Mouse (Mus musculus): ENCODE results near the gene G6pc.
A peak's percentile ranks its signal among the peaks of the same experiment; 100 is the strongest.
"Not testable (repeated sequence)": the region's sequence is repeated elsewhere in the genome, so short reads cannot be mapped to it uniquely, and the experiment has no call there.

The G6pc gene

DNA sequence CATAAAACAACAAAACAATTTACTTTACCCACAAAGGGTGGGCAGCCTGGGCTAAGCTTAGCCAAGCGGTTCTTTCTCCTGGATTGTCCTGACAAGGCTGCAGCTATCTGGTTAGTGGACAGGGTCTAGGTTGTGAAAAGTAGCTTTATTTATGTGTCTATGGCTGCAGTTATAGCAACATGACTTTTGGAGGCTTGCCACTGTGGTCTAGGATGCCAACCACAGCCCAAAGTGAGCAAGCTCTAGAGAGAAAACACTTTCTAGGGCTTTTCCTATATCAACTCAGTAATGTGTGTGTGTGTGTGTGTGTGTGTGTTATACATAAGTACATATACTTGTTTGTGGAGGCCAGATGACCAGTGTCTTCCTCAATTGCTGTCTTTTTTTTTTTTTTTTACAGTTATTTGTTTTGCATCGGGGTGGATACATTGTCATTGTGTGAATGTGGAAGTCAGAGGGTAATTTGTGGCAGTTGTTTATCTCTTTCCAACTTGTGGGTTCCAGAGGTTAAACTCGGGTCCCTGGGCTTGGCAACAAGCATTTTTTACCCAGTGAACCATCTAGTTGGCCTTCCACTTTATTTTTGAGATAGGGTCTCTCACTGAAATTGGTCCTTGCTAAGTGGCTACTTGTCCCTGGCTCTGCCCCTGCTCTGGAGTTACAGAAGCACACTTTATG lies 9.7 kb upstream of the G6pc start:
- DNase-seq = no peak

- DNase-seq = no peak
Measured at GRCm38 (mm10) chr11:101359776-101360175, 7.6 kb upstream of the G6pc start.

GRCm38 (mm10) chr11:101360651-101361113 lies 6.7 kb upstream of the G6pc start:
- DNase-seq = peak; percentile 27

GRCm38 (mm10) chr11:101364531-101364931 lies 2.8 kb upstream of the G6pc start:
- no peak for DNase-seq

DNA sequence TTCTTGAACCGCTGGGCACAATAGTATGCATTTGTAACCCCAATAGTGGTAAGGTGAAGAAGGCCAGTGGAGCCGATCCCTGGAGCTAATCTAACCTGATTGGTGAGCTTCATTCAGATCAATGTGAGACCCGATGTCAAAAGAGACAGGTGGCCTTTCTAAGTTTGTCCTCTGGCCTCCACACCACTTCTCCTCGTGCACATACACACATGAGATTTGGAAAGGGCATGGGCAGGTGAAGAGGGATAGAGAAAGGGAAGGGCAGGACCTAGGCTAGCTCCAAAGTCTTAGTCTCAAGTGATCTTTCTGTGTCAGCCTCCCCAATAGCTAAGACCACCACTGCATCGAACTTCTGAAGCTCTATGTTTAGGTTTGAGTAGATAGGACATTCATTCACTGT lies 2.8 kb downstream of the G6pc start:
- DNase-seq = no peak

DNA sequence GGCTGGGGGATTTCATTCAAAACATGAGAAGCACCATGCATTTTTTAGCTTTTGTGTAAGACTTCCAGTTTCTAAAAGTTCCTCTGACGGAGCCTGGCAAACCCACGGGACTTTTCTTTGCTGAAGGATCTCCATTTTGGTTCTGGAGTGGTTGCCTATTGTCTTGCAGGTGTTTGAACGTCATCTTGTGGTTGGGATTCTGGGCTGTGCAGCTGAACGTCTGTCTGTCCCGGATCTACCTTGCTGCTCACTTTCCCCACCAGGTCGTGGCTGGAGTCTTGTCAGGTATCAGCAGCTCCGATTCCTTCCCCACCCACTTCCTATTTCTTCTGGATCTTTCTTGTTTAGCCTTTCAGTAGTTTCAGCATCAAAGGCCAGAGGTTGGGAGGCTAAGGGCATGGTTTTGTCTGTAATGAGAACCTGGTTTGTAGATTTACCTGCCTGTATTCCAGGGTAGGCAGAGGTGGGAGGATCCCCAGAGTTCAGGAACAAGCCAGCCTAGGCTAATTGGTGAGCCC lies 7.1 kb downstream of the G6pc start:
- DNase-seq = no peak

DNA sequence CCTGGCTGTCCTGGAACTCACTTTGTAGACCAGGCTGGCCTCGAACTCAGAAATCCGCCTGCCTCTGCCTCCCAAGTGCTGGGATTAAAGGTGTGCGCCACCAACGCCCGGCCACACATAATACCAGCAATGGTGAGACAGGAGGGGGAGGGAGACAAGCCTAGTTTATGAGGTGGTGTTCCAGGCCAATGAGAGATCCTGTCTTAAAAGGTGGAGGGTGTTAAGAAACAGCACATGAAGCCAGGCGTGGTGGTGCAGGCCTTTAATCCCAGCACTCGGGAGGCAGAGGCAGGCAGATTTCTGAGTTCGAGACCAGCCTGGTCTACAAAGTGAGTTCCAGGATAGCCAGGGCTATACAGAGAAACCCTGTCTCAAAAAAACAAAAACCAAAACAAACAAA lies 10.8 kb downstream of the G6pc start:
- not testable (repeated sequence) for DNase-seq

DNA sequence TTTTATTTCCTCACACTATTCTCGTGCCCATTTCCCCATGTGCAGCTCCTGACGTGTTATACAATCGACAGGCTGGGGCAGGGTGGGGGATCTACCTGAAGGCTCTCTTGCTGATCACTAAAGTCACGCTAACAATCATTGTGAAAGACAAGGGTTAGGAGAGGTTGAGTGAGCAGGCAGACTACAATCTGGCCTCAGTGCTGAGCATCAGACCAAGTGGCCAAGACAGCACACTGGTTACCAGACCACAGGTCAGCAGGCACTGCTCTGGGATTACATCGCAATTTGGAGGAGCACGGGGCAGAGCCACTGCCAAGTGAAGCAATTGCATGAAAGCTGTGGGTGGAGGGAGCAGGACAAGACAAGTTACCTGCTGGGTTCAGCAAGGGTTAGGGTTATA lies 11.6 kb downstream of the G6pc start:
- DNase-seq = no peak

DNA sequence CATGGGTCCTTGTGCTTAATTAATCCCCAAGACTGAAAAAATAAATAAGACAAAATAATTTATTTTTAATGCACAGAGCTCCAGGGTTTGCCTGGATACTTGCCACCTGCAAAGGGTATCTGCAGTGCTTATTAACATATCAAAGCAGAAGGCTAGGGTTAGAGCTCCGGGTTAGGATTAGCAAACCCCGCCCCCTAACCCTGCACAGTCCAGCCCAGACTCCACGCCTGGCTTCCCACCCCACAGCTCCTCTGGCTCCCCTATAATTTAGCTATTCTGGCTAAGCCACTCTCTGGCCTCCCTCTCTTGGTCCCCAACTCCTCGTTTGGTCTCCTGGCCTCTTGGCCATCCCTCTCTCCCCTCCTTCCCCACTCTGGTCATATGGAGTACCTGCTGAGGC lies 14.5 kb downstream of the G6pc start:
- no peak for DNase-seq

GRCm38 (mm10) chr11:101395110-101395509 lies 27.7 kb downstream of the G6pc start:
- DNase-seq = peak; percentile 85

- DNase-seq = no peak
Measured at GRCm38 (mm10) chr11:101415306-101415705, 47.9 kb downstream of the G6pc start.

DNA sequence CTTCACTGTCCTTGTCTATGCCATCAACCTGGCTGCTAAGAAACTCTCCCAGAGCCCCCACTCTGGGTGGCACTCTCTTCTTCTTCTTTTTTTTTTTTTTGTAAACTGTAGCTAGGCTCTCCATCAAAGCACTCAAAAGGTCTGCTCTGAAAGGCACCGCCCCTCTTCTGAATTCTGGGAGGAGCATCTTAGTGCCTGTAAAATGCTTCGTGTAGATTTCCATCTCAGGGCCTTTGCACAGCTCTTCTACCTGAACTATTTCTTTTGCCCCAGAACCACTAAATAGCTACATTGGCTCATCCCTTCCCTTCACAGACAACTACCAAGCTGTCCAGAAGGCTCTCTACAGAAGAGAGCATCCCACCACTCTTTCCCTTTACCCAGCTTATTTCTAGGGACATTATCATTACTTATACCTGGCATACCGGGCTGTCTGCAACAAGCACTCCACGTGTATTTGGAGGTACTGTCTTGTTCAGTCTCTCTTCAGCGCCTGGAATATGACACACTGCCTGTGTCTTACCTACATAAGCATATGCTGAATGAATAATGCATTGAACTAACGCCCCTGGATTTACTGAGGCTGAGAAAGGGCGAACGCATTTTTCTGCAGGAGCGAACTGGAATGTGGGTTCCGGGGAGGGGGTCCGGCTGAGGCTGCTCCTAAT lies 49.2 kb downstream of the G6pc start:
- peak; percentile 32 for DNase-seq

DNA sequence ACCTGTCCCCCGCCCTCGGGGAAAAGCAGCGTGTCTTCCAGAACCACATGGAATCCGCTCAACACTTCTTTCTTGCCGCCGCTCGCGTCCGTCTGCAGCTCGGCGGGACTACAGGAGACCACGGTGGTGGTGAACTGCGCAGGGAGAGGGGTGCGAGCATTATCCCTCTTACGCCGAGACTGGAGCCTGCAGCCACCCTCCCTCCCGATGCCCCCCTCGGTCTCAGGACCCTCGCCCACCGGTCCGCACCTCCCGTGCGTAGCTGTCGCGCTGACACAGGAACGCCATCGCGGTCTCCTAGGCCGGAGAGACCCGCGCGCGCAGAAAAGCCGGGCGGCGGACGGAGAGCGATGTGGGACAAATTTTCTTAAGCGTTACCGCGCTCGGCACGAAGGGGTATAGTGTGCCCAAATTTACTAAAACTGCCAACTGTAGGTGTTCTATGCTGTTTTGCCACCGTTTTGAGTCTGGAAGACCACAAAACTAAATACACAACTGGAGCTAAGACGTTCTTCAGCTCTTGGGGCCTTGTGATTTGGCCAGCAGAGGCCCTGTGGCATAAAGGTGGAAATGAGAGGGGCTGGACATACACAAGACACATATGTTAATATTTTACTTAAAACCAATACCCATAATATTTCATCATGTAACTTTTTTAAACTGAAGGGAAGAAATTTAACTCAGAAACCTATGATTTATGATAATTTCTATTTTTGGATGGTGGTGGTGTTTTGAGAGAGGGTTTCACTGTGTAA lies 49.9 kb downstream of the G6pc start, which contains the start of gene Aarsd1:
Gene Aarsd1, minus strand, starts transcription at position 515 of the 755 bp plus-strand sequence.
- peak; percentile 93 for DNase-seq

GRCm38 (mm10) chr11:101418991-101419390 lies 51.6 kb downstream of the G6pc start:
- no peak for DNase-seq

GRCm38 (mm10) chr11:101419610-101420009 lies 52.2 kb downstream of the G6pc start:
- peak; percentile 26 for DNase-seq

DNA sequence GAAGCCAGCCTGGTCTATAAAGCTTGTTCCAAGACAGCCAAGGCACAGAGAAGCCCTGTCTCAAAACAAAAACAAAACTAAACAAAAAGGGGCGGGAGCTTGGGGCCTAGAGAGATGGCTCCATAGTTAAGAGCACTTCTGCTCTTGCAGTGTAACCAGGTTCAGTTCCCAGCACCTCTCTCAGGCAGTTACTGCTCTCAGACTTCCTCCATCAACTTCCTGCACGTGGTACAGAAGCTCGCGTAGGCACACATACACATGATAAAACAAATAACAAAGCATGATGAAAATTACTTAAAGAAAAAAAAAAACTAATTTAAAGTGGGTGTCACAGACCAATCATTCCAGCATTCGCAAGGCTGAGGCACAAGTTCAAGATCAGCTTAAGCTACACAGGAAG lies 52.8 kb downstream of the G6pc start:
- no peak for DNase-seq

GRCm38 (mm10) chr11:101424105-101424851 lies 56.9 kb downstream of the G6pc start, which contains the start of gene Gm27029:
Gene Gm27029, minus strand, starts transcription at chr11:101424796.
- peak; percentile 44 for DNase-seq

DNA sequence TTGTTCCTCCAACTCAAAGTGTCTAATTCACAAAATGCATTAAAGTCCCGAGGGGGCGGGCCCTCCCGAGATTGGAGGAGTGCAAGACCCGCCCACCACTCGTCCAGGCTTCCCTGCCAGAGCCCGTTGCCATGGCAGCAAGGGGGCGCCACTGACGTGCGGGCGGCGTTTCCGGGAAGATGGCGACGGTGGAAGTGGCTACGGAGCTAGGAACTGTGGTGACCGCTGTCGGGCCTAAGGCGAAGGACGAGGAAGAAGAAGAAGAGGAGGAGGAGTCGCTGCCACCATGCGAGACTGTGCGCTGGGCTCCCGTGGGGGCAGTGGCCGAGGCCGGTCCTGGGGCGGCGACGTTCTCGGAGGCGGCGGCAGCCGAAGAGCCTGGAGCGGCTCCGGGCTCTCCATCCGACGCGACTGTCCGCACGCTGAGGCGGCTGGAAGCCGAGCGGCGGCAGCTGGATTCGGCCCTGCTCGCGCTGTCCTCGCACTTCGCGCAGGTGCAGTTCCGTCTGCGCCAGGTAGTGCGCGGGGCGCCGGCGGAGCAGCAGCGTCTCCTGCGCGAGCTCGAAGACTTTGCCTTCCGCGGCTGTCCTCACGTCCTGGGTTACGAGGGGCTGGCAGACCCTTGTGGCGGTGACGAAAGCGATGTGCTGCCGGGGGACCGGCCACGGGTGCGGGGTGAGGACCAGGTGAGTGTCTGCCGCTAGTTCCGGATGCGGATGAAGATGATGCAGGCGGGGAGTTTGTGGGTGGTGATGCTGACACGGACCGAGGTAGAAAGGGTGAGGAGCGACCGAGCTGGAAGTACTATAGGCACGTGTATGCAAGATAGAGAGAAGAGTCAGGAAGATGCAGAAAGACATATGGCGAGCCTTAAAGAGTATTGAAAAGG lies 57.8 kb downstream of the G6pc start, which contains the start of the genes Rundc1 and Ptges3l:
Gene Rundc1, plus strand, starts transcription at position 161 of the 889 bp plus-strand sequence.
Gene Ptges3l, minus strand, starts transcription at position 409 of the 889 bp plus-strand sequence.
- peak; percentile 99 for DNase-seq

- no peak for DNase-seq
Measured at GRCm38 (mm10) chr11:101426165-101426564, 58.8 kb downstream of the G6pc start.

Measured in lung, postnatal 10 days (tissue).